Mouse (Mus musculus) hindbrain, postnatal 0 days (tissue): ENCODE data around the gene Cep85l. TPM values are rescaled to one million over a fixed set of nuclear protein-coding genes. Genes with fewer than 3 reads are reported as not detected.

Source experiments
- ATAC-seq: fragments of 200-750 bp; cut with Nextera tagmentation; 2 replicates; pipeline ENCODE4 v1.8.0; 2017; ENCODE audit warnings: mild to moderate bottlenecking, moderate TSS enrichment, moderate library complexity
- DNase-seq: peaks from one replicate; pipeline ENCODE4 v3.0.0-alpha.2; 2015; ENCODE audit warnings: low spot score
- H3K27ac ChIP-seq: fragments of 300-500 bp; sonication (generic); 2 replicates; pipeline ENCODE4 v1.5.1; 2014; ENCODE audit warnings: mild to moderate bottlenecking
- H3K27me3 ChIP-seq: fragments of 300-500 bp; sonication (generic); 2 replicates; pipeline ENCODE4 v1.6.1; 2014; ENCODE audit warnings: low read length, mixed read lengths; ENCODE audit not compliant: insufficient read depth
- H3K36me3 ChIP-seq: fragments of 300-500 bp; sonication (generic); 2 replicates; pipeline ENCODE4 v1.6.1; 2014; ENCODE audit warnings: low read length, mixed read lengths; ENCODE audit not compliant: insufficient read depth
- H3K4me1 ChIP-seq: fragments of 300-500 bp; sonication (generic); 2 replicates; pipeline ENCODE4 v1.6.1; 2014; ENCODE audit warnings: antibody characterized with exemption, low read length, mixed read lengths; ENCODE audit not compliant: insufficient read depth
- H3K4me2 ChIP-seq: fragments of 300-500 bp; sonication (generic); 2 replicates; pipeline ENCODE4 v1.6.1; 2014; ENCODE audit warnings: low read depth, mild to moderate bottlenecking, low read length, moderate library complexity, mixed read lengths
- H3K4me3 ChIP-seq: fragments of 300-500 bp; sonication (generic); 2 replicates; pipeline ENCODE4 v1.5.1; 2014; ENCODE audit warnings: low read length
- H3K9ac ChIP-seq: fragments of 300-500 bp; sonication (generic); replicated peaks from 2 replicates; pipeline ENCODE4 v1.6.1; 2014; ENCODE audit warnings: mild to moderate bottlenecking, low read length, moderate library complexity, mixed read lengths
- H3K9me3 ChIP-seq: fragments of 300-500 bp; sonication (generic); 2 replicates; pipeline ENCODE4 v1.6.1; 2016; ENCODE audit warnings: low read length, mixed read lengths
- CTCF ChIP-seq: IDR thresholded peaks from 2 replicates; pipeline ENCODE4 v1.5.1; 2016; ENCODE audit warnings: antibody characterized with exemption, control low read depth, low read depth
- WGBS: fragments of 180-500 bp; shearing (Covaris S2); extraction: QIAGEN DNeasy Blood & Tissue Kit; methylation state at CpG from one replicate; pipeline ENCODE4 v1.1.7; 2014; 5-methylcytosine and 5-hydroxymethylcytosine counted together
- polyA plus RNA-seq: library from polyadenylated mRNA; unstranded; fragments of >200 nt; fragmentation: Nextera tagmentation; extraction: Ambion mirVana; gene quantifications from 2 replicates; pipeline ENCODE4 v1.2.1, GENCODE M21; 2015
- total RNA-seq: library from RNA; depleted of rRNA; stranded (reverse); fragments of >200 nt; gene quantifications from 2 replicates; pipeline ENCODE4 v1.2.3, GENCODE M21; 2014; rRNA removed

Gene Cep85l
- total and polyA plus RNA-seq, 2 experiments from 2014 or later: 8.2 to 15.4 TPM

GRCm38 (mm10) chr10:53234086-53234613 is 145.6 kb downstream of the Cep85l start:
- DNase-seq (no peak), ATAC-seq (no peak)
- TF ChIP-seq CTCF: no peak
- no peaks in the 10 kb centered on the region for H3K9me3 ChIP-seq
- H3K27ac ChIP-seq: no peak overlapping the region
- H3K4me1 ChIP-seq: no peaks in the 10 kb centered on the region
- H3K27me3 ChIP-seq: no peaks in the 10 kb centered on the region
- 54% methylated on average over 2 of the region's 2 CpGs for WGBS
- H3K4me2 ChIP-seq: no peak overlapping the region
- no peak overlapping the region for H3K4me3 ChIP-seq
- H3K36me3 ChIP-seq: no peaks in the 10 kb centered on the region
- H3K9ac ChIP-seq: no peak overlapping the region

- DNase-seq (no peak), ATAC-seq (no peak)
- H3K36me3 ChIP-seq: no peaks in the 10 kb centered on the region
- no peak overlapping the region for H3K4me2 ChIP-seq
- H3K9me3 ChIP-seq: no peaks in the 10 kb centered on the region
- no peak overlapping the region for H3K9ac ChIP-seq
- no peak overlapping the region for H3K4me3 ChIP-seq
- H3K27ac ChIP-seq: no peak overlapping the region
- no peaks in the 10 kb centered on the region for H3K4me1 ChIP-seq
- H3K27me3 ChIP-seq: no peaks in the 10 kb centered on the region
- TF ChIP-seq CTCF: no peak
Observed at GRCm38 (mm10) chr10:53230809-53231208, 148.9 kb downstream of the Cep85l start.

GRCm38 (mm10) chr10:53229190-53229589 is 150.6 kb downstream of the Cep85l start:
- no peak overlapping the region for H3K9ac ChIP-seq
- no peak overlapping the region for H3K4me2 ChIP-seq
- 79% methylated on average over 2 of the region's 2 CpGs for WGBS
- no peaks in the 10 kb centered on the region for H3K9me3 ChIP-seq
- no peak overlapping the region for H3K4me3 ChIP-seq
- no peak for TF ChIP-seq CTCF
- DNase-seq (no peak), ATAC-seq (no peak)
- H3K27ac ChIP-seq: no peak overlapping the region
- no peaks in the 10 kb centered on the region for H3K36me3 ChIP-seq
- no peaks in the 10 kb centered on the region for H3K27me3 ChIP-seq
- H3K4me1 ChIP-seq: no peaks in the 10 kb centered on the region

Other genes starting within 250 kb of the Cep85l start
- 1.4 and 2.9 TPM in 2 replicates for gene Pln, start 42.3 kb downstream of the Cep85l start, total RNA-seq
- 0.35 and 0.53 TPM in 2 replicates for gene Pln, start 42.3 kb downstream of the Cep85l start, polyA plus RNA-seq
- 25.2 and 25.6 TPM in 2 replicates for gene Asf1a, start 216.8 kb upstream of the Cep85l start, total RNA-seq
- gene Asf1a, start 216.8 kb upstream of the Cep85l start, polyA plus RNA-seq: 67.2 and 68.4 TPM in 2 replicates